Mouse (Mus musculus) MEL (cell line): Measurements from ENCODE around the gene Jmjd1c. TPM values are rescaled to one million over a fixed set of nuclear protein-coding genes. Genes with fewer than 3 reads are reported as not detected.

Experiments
- DNase-seq: peaks from one replicate; pipeline ENCODE4 v3.0.0; 2011; ENCODE audit warnings: low read depth, low spot score
- H3K27ac ChIP-seq: 2 replicates; pipeline ENCODE4 v1.5.1; 2012; ENCODE audit warnings: low read depth, mild to moderate bottlenecking, control low read depth, low read length, moderate library complexity; ENCODE audit not compliant: control insufficient read depth
- H3K27me3 ChIP-seq, 2 experiments: fragments of 150-350 bp in 1 of 2; sonication (generic) in 1 of 2; 2 replicates each; pipeline ENCODE4 v1.6.1; 2012; ENCODE audit warnings: low read length in 2 of 2, mild to moderate bottlenecking in 2 of 2, improper control_type of control experiment in 1 of 2, moderate library complexity in 1 of 2; ENCODE audit not compliant: insufficient read depth in 2 of 2, control insufficient read depth in 1 of 2
- H3K36me3 ChIP-seq, 2 experiments: 2 replicates each; pipeline ENCODE4 v1.6.1; 2012 to 2014; ENCODE audit warnings: low read length in 2 of 2, improper control_type of control experiment in 1 of 2, inconsistent platforms in 1 of 2, mild to moderate bottlenecking in 1 of 2; ENCODE audit not compliant: insufficient read depth in 2 of 2, control insufficient read depth in 1 of 2
- H3K4me1 ChIP-seq, 2 experiments: fragments of 150-350 bp in 1 of 2; sonication (generic) in 1 of 2; 2 replicates each; pipeline ENCODE4 v1.6.1; 2012; ENCODE audit warnings: low read length in 2 of 2, improper control_type of control experiment in 1 of 2, mild to moderate bottlenecking in 1 of 2; ENCODE audit not compliant: insufficient read depth in 2 of 2, control insufficient read depth in 1 of 2
- H3K4me3 ChIP-seq, 2 experiments: fragments of 150-350 bp in 1 of 2; sonication (generic) in 1 of 2; 2 replicates each; pipeline ENCODE4 v1.5.1; 2012; ENCODE audit warnings: low read depth in 2 of 2, low read length in 2 of 2, mild to moderate bottlenecking in 2 of 2, moderate library complexity in 2 of 2, control low read depth in 1 of 2, improper control_type of control experiment in 1 of 2; ENCODE audit not compliant: control insufficient read depth in 1 of 2, insufficient read depth in 1 of 2
- H3K79me2 ChIP-seq: 2 replicates; pipeline ENCODE4 v1.6.1; 2012; ENCODE audit warnings: mild to moderate bottlenecking, low read length, moderate library complexity; ENCODE audit not compliant: control insufficient read depth, poor library complexity, insufficient read depth
- H3K9ac ChIP-seq: 2 replicates; pipeline ENCODE4 v1.6.1; 2012; ENCODE audit warnings: low read depth, mild to moderate bottlenecking, control low read depth, low read length, moderate library complexity; ENCODE audit not compliant: control insufficient read depth, poor library complexity, severe bottlenecking
- H3K9me3 ChIP-seq: fragments of 150-350 bp; sonication (generic); replicated peaks from 2 replicates; pipeline ENCODE4 v1.6.1; 2012; ENCODE audit warnings: mild to moderate bottlenecking, low read length, improper control_type of control experiment, moderate library complexity; ENCODE audit not compliant: insufficient read depth
- BHLHE40 ChIP-seq: IDR thresholded peaks from 2 replicates; pipeline ENCODE4 v1.6.1; 2012; ENCODE audit warnings: low read depth, mild to moderate bottlenecking, inconsistent platforms, low read length, improper control_type of control experiment, borderline replicate concordance
- CTCF ChIP-seq, 3 experiments: IDR thresholded peaks in 2 of 3; conservative IDR thresholded peaks in 1 of 3; 2 replicates each; pipeline ENCODE4 v1.5.1; 2011 to 2012; ENCODE audit warnings: low read length in 3 of 3, low read depth in 2 of 3, mild to moderate bottlenecking in 2 of 3, improper control_type of control experiment in 1 of 3, inconsistent platforms in 1 of 3, mixed read lengths in 1 of 3, moderate library complexity in 1 of 3; ENCODE audit not compliant: control insufficient read depth in 1 of 3, insufficient read depth in 1 of 3, poor library complexity in 1 of 3, severe bottlenecking in 1 of 3
- ETS1 ChIP-seq: IDR thresholded peaks from 2 replicates; pipeline ENCODE4 v1.6.1; 2012; ENCODE audit warnings: low read depth, mild to moderate bottlenecking, inconsistent platforms, low read length, improper control_type of control experiment, moderate library complexity
- GABPA ChIP-seq: IDR thresholded peaks from 2 replicates; pipeline ENCODE4 v1.6.1; 2012; ENCODE audit warnings: low read depth, mild to moderate bottlenecking, inconsistent platforms, low read length, improper control_type of control experiment, moderate library complexity
- JUND ChIP-seq: IDR thresholded peaks from 2 replicates; pipeline ENCODE4 v1.6.1; 2011; ENCODE audit warnings: low read depth, mild to moderate bottlenecking, improper control_type of control experiment, low read length
- MAZ ChIP-seq: IDR thresholded peaks from 2 replicates; pipeline ENCODE4 v1.6.1; 2012; ENCODE audit warnings: low read depth, mild to moderate bottlenecking, inconsistent platforms, low read length, improper control_type of control experiment
- MEF2A ChIP-seq: IDR thresholded peaks from 2 replicates; pipeline ENCODE4 v1.6.1; 2014; ENCODE audit warnings: low read depth, mild to moderate bottlenecking, inconsistent platforms, low read length, improper control_type of control experiment; ENCODE audit not compliant: poor library complexity, insufficient replicate concordance, severe bottlenecking; ENCODE audit errors: extremely low read depth
- NELFE ChIP-seq: IDR thresholded peaks from 2 replicates; pipeline ENCODE4 v1.6.1; 2011; ENCODE audit warnings: low read depth, low read length, improper control_type of control experiment
- NRF1 ChIP-seq: IDR thresholded peaks from 2 replicates; pipeline ENCODE4 v1.6.1; 2014; ENCODE audit warnings: low read depth, mild to moderate bottlenecking, inconsistent platforms, low read length, improper control_type of control experiment, moderate library complexity; ENCODE audit not compliant: poor library complexity, insufficient read depth, severe bottlenecking
- RCOR1 ChIP-seq: IDR thresholded peaks from 2 replicates; pipeline ENCODE4 v1.6.1; 2012; ENCODE audit warnings: low read depth, mild to moderate bottlenecking, inconsistent platforms, low read length, improper control_type of control experiment
- SMC3 ChIP-seq: IDR thresholded peaks from 2 replicates; pipeline ENCODE4 v1.6.1; 2011; ENCODE audit warnings: low read depth, low read length, improper control_type of control experiment
- TAL1 ChIP-seq: IDR thresholded peaks from 2 replicates; pipeline ENCODE4 v1.6.1; 2012; ENCODE audit warnings: mild to moderate bottlenecking, inconsistent platforms, low read length, moderate library complexity, mixed read lengths
- TBP ChIP-seq: IDR thresholded peaks from 2 replicates; pipeline ENCODE4 v1.8.0; 2011; ENCODE audit warnings: low read depth, low read length, improper control_type of control experiment
- TCF12 ChIP-seq: IDR thresholded peaks from 2 replicates; pipeline ENCODE4 v1.6.1; 2014; ENCODE audit warnings: low read depth, mild to moderate bottlenecking, inconsistent platforms, low read length, improper control_type of control experiment, moderate library complexity
- UBTF ChIP-seq: IDR thresholded peaks from 2 replicates; pipeline ENCODE4 v1.6.1; 2012; ENCODE audit warnings: low read depth, mild to moderate bottlenecking, inconsistent platforms, low read length, improper control_type of control experiment, moderate library complexity, borderline replicate concordance; ENCODE audit not compliant: insufficient read depth
- USF1 ChIP-seq: IDR thresholded peaks from 2 replicates; pipeline ENCODE4 v1.6.1; 2014; ENCODE audit warnings: low read depth, mild to moderate bottlenecking, inconsistent platforms, low read length, improper control_type of control experiment, moderate library complexity
- ZC3H11A ChIP-seq: IDR thresholded peaks from 2 replicates; pipeline ENCODE4 v1.6.1; 2012; ENCODE audit warnings: low read depth, mild to moderate bottlenecking, inconsistent platforms, low read length, improper control_type of control experiment
- ZNF384 ChIP-seq: IDR thresholded peaks from 2 replicates; pipeline ENCODE4 v1.6.1; 2012; ENCODE audit warnings: low read depth, mild to moderate bottlenecking, inconsistent platforms, low read length, improper control_type of control experiment
- polyA plus RNA-seq, 2 experiments: library from polyadenylated mRNA; stranded (reverse) in 1 of 2; unstranded in 1 of 2; fragments of >175 nt in 1 of 2; fragments of >200 nt in 1 of 2; gene quantifications; 2 replicates each; pipeline versions ENCODE4 v1.2.1 to v1.2.4; 2012; ENCODE audit warnings: low replicate concordance in 2 of 2, low read depth in 1 of 2; ENCODE audit not compliant: insufficient read length in 2 of 2, insufficient read depth in 1 of 2, missing spikeins in 1 of 2
- total RNA-seq: library from RNA; depleted of rRNA; stranded (reverse); fragments of 300-350 nt; gene quantifications from 2 replicates; pipeline ENCODE4 v1.2.3, GENCODE M21; 2012

Gene Jmjd1c
- total and polyA plus RNA-seq, 3 experiments = 10.6 to 62.3 (median 15.2) TPM

DNA sequence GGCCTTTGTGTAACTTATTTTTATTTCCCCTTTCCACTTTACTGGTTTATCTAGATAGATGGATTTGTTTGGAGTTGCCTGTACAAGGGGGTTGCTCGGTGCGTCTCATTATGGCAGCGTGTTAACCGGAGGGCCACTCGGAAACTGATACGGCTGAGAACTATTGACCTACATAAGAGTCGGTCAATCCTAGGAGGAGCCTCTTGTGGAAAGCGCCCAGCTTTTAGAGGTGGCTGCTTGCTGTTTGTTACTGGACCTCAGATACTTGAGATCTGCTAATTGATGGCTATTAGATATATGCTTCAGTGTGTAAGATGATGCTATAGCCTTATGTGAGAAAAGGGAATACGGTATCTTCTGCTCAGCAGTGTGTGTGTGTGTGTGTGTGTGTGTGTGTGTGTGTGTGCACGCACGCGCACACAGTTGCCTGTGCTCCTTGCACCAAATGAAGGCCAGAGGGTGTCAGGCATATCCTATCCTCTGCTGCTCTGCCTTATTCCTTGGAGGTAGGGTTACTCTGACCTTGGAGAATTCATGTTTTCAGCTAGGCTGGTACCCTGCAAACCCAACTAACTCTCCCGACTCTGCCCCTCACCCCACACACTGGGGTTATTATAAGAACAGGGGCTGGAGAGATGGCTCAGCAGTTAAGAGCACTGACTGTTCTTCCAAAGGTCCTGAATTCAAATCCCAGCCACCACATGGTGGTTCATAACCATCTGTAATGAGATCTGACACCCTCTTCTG lies 3.4 kb downstream of the Jmjd1c start (continued):
- TF ChIP-seq USF1 = no peak

DNA sequence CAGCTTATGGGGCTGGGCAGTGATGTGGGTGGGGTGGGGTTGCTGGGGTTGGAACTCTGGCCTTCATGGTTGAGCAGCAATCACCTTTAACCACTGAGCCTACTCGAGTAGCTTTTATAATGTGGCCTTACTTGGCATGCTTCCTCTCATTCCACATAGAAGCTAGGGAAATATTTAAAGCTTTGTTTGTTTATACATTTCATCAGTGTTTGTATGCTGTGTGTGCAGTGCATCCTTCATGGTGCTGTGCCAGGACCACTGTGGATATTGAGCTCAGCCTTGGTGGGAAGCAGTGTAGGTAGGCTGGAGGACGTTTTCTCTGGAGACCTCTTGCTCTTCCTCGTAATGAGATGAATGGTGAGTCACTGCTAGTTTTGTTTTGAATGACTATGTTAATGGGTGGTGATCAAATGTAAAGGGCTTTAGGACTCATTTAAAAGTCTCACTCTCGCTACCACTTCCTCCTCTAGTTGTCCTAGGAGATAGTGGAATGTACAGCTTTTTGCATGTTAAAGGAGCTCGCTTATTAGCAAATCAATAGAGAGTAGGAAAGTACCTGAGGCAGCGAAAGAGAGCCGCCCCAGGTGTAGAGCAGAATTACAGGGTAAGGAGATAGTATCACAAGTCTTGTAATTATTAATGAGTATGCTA lies 4.2 kb downstream of the Jmjd1c start:
- Histone ChIP-seq H3K4me1 (no peaks in the 10 kb centered on the region), H3K79me2 (no peaks in the 10 kb centered on the region), H3K4me3 (no peak overlapping the region), H3K27me3 (no peaks in the 10 kb centered on the region), H3K9ac (no peak overlapping the region), H3K36me3 (no peaks in the 10 kb centered on the region), H3K27ac (no peak overlapping the region), H3K9me3 (no peaks in the 10 kb centered on the region)
- no peak for DNase-seq
- TF ChIP-seq MEF2A (no peak), TAL1 (no peak), JUND (no peak), USF1 (no peak), CTCF (IDR thresholded peaks at IDR 0.05 in 2 of 3, conservative IDR thresholded peaks at IDR 0.05 in 1 of 3; ENCODE audit: control insufficient read depth in 1 of 3, insufficient read depth in 1 of 3, low read depth in 2 of 3, low read length in 3 of 3, poor library complexity in 1 of 3, severe bottlenecking in 1 of 3) (no peak), MAZ (no peak), RCOR1 (no peak), ZNF384 (no peak), TBP (no peak), UBTF (no peak), SMC3 (no peak), GABPA (no peak), NRF1 (no peak), ETS1 (no peak)

DNA sequence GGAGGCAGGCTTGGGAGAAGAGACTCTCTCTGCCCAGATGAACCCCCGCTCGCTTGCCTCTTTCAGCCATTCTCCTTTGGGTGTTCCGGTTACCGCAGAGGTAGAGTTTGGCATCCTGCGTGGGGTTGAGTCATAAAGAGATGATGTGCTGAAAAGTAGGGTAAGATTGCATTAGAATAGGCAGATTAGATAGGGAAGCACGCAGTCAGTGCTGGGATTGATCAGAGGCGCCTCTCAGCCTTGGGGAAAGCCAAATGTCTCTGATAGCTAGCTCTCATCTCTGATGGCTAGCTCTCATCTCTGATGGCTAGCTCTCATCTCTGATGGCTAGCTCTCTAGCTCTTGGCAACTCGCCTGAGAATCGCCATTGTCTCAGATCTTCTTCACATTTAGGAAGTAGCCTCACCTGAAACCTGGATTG lies 4.9 kb downstream of the Jmjd1c start:
- TF ChIP-seq ZC3H11A (no peak), BHLHE40 (no peak), NELFE (no peak), TCF12 (no peak)
- no peak for DNase-seq

More for the DNA sequence above, 4.9 kb downstream of the Jmjd1c start:
- Histone ChIP-seq H3K9me3 (no peaks in the 10 kb centered on the region), H3K4me1 (no peaks in the 10 kb centered on the region), H3K27me3 (no peaks in the 10 kb centered on the region), H3K4me3 (no peak overlapping the region), H3K36me3 (no peaks in the 10 kb centered on the region), H3K9ac (no peak overlapping the region), H3K27ac (no peak overlapping the region), H3K79me2 (no peaks in the 10 kb centered on the region)
